Mouse (Mus musculus) megakaryocyte progenitor cell, adult 5-6 weeks (primary cell): ENCODE results near the gene Zfp217. TPM values are rescaled to one million over a fixed set of nuclear protein-coding genes. Genes with fewer than 3 reads are reported as not detected.

Experiments used
- ATAC-seq: replicated peaks from 2 replicates; pipeline ENCODE4 v1.8.0; 2016; ENCODE audit warnings: mild to moderate bottlenecking, moderate TSS enrichment, inconsistent platforms; ENCODE audit not compliant: poor library complexity
- total RNA-seq, 2 experiments: library from RNA; stranded (forward) in 1 of 2; stranded (reverse) in 1 of 2; fragments of 157-497, 149-512 nt in 1 of 2; fragments of 200-1000 nt in 1 of 2; gene quantifications; 2 replicates each; pipeline versions ENCODE4 v1.2.3 to v1.2.4; 2015 to 2017

Zfp217 gene
- total RNA-seq, 2 experiments from 2014 or later, result 30.2 to 30.4 TPM

GRCm38 (mm10) chr2:170104396-170104795, 43.5 kb downstream of the Zfp217 start:
- no peak for ATAC-seq

- peak; percentile 68 for ATAC-seq
Observed at GRCm38 (mm10) chr2:170103852-170104251, 44.1 kb downstream of the Zfp217 start.

GRCm38 (mm10) chr2:170103341-170103740, 44.6 kb downstream of the Zfp217 start:
- ATAC-seq, result no peak

GRCm38 (mm10) chr2:170101932-170102331, 46.0 kb downstream of the Zfp217 start:
- ATAC-seq, result no peak

- ATAC-seq, result peak; percentile 89
Observed at GRCm38 (mm10) chr2:170101132-170101531, 46.8 kb downstream of the Zfp217 start.

- no peak for ATAC-seq
Observed at GRCm38 (mm10) chr2:170094871-170095270, 53.0 kb downstream of the Zfp217 start.

- no peak for ATAC-seq
Observed at GRCm38 (mm10) chr2:170094220-170094619, 53.7 kb downstream of the Zfp217 start.

- no peak for ATAC-seq
Observed at GRCm38 (mm10) chr2:170091563-170092443, 56.1 kb downstream of the Zfp217 start.

- no peak; the same call in 1 of the 2 replicates for ATAC-seq
Observed at GRCm38 (mm10) chr2:170078442-170079017, 69.4 kb downstream of the Zfp217 start.

GRCm38 (mm10) chr2:170078041-170078440, 69.9 kb downstream of the Zfp217 start:
- ATAC-seq, result no peak

- ATAC-seq, result no peak
Observed at GRCm38 (mm10) chr2:170076941-170077490, 70.9 kb downstream of the Zfp217 start.

- peak; percentile 6; the same call in 1 of the 2 replicates for ATAC-seq
Observed at GRCm38 (mm10) chr2:170070641-170071241, 77.2 kb downstream of the Zfp217 start.

GRCm38 (mm10) chr2:170069976-170070375, 77.9 kb downstream of the Zfp217 start:
- ATAC-seq, result no peak

- ATAC-seq, result no peak
Observed at GRCm38 (mm10) chr2:170062378-170062777, 85.5 kb downstream of the Zfp217 start.

- peak; percentile 75 for ATAC-seq
Observed at GRCm38 (mm10) chr2:170060066-170060465, 87.8 kb downstream of the Zfp217 start.

GRCm38 (mm10) chr2:170058774-170059173, 89.1 kb downstream of the Zfp217 start:
- ATAC-seq, result no peak
